Mouse (Mus musculus): ENCODE results near the gene Noct.

DNA sequence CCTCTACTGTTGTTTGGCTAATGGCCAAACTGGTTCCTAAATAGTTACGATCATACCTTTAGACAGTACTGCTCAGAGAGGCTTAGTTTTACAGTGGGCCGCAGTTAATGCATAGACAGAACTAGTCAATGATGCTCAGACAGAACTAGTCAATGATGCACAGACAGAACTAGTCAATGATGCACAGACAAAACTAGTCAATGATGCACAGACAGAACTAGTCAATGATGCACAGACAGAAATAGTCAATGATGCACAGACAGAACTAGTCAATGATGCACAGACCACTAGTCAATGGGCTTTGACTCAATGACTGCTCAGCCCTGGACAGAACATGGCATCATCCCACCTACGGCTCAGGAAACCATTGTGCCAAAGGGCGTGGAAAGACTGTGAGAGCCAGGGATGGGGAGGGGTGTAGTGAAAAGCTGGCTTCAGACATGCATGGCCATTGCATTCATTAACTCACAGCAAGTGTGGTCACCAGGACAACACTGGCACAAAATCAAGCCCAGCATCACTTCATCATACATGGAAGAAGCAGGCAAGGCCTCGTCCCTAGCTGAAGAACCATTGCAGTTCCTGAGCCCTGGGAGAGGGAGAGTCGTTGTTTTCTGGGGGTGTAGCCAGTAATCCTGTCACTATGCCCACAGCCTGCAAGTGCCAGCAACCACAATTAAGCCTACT, 44.6 kb upstream of the Noct start:
- TF ChIP-seq EP300 (IDR thresholded peaks at IDR 0.05): no peak
- no peak for TF ChIP-seq CTCF (IDR thresholded peaks at IDR 0.05)

All from lung, postnatal 0 days (tissue).